Mouse (Mus musculus): ENCODE results near the gene Msantd2. TPM values are rescaled to one million over a fixed set of nuclear protein-coding genes. Genes with fewer than 3 reads are reported as not detected.

Gene Msantd2
- polyA plus RNA-seq, 1 experiment from 2014 or later: 26.9 TPM

- Histone ChIP-seq H3K4me1 (peaks cover 28% of the 10 kb centered on the region), H3K9me3 (no peaks in the 10 kb centered on the region), H3K36me3 (no peaks in the 10 kb centered on the region), H3K4me3 (peak overlapping the region; percentile 39), H3K27me3 (peaks cover 17% of the 10 kb centered on the region), H3K9ac (peak overlapping the region; percentile 27; the same call in 1 of the 2 replicates), H3K27ac (peak overlapping the region; percentile 59), H3K4me2 (peak overlapping the region; percentile 71)
- WGBS: 2% methylated on average over 29 of the region's 29 CpGs
- ATAC-seq (ENCODE audit: borderline replicate concordance, extremely low read depth, low FRiP score, low TSS enrichment): peak; percentile 63
These were observed 55.5 kb downstream of the Msantd2 start for GRCm38 (mm10) chr9:37544447-37545165.

DNA sequence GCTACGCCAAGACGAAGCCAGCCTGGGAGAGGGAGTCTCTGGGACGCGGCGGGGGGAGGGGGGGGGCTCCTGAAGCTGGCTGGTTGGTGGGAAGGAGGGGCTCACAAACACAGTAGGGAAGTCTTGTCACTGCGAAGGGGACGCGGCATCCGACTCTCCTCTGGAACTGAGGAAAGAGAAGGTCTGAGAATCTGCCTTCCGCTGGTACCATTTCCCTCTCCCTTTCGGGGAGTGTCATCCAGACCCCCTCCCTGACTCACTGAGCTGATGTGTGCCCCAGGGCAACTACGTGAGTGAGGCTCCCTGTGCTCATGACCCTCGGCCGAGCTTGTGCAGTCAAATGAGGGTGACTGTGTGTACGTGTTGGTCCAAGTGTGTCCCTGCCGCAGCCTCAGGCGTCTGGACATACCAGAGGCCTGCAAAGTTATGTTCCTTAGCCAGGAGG, 56.1 kb downstream of the Msantd2 start:
- ATAC-seq (ENCODE audit: borderline replicate concordance, extremely low read depth, low FRiP score, low TSS enrichment): peak; percentile 15; the same call in 1 of the 2 replicates
- H3K4me3 ChIP-seq: peak overlapping the region; percentile 39

GRCm38 (mm10) chr9:37545847-37546452, 56.8 kb downstream of the Msantd2 start:
- Histone ChIP-seq H3K27me3 (peaks cover 29% of the 10 kb centered on the region), H3K36me3 (no peaks in the 10 kb centered on the region), H3K9me3 (no peaks in the 10 kb centered on the region), H3K27ac (no peak overlapping the region), H3K4me1 (peaks cover 24% of the 10 kb centered on the region), H3K4me2 (0 out of 2 replicates have a peak overlapping the region, but pooled peaks have one; percentile 17), H3K9ac (no peak overlapping the region), H3K4me3 (no peak overlapping the region)
- ATAC-seq (ENCODE audit: borderline replicate concordance, extremely low read depth, low FRiP score, low TSS enrichment): no peak
- WGBS: 19% methylated on average over 27 of the region's 27 CpGs

More for the DNA sequence above, 56.1 kb downstream of the Msantd2 start:
- Histone ChIP-seq H3K27ac (no peak overlapping the region), H3K9ac (peak overlapping the region; percentile 27; the same call in 1 of the 2 replicates), H3K36me3 (no peaks in the 10 kb centered on the region), H3K27me3 (peaks cover 21% of the 10 kb centered on the region), H3K4me2 (peak overlapping the region; percentile 71), H3K4me1 (peaks cover 24% of the 10 kb centered on the region), H3K9me3 (no peaks in the 10 kb centered on the region)
- 14% methylated on average over 17 of the region's 17 CpGs for WGBS

DNA sequence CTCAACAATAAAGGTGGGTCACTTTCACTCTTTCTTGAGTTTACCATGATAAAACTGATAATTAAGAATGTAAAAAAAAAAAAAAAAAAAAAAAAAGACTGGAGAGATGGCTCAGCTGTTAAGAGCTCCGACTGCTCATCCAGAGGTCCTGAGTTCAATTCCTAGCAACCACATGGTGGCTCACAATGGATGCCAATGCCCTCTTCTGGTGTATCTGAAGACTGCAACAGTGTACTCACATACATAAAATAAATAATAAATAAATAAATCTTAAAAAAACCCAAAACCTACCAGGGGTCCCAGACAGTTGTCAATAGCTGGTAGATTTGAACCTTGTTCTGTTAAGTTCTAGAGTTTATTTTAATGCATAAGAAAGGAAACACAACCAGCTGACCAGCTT, 57.8 kb downstream of the Msantd2 start:
- H3K27ac ChIP-seq: no peak overlapping the region
- ATAC-seq (ENCODE audit: borderline replicate concordance, extremely low read depth, low FRiP score, low TSS enrichment): no peak
- H3K4me1 ChIP-seq: peaks cover 31% of the 10 kb centered on the region
- H3K36me3 ChIP-seq: no peaks in the 10 kb centered on the region
- H3K9ac ChIP-seq: no peak overlapping the region
- peaks cover 37% of the 10 kb centered on the region for H3K27me3 ChIP-seq
- no peak overlapping the region for H3K4me2 ChIP-seq
- 75% methylated on average over 1 of the region's 1 CpGs for WGBS
- H3K9me3 ChIP-seq: no peaks in the 10 kb centered on the region
- no peak overlapping the region for H3K4me3 ChIP-seq

DNA sequence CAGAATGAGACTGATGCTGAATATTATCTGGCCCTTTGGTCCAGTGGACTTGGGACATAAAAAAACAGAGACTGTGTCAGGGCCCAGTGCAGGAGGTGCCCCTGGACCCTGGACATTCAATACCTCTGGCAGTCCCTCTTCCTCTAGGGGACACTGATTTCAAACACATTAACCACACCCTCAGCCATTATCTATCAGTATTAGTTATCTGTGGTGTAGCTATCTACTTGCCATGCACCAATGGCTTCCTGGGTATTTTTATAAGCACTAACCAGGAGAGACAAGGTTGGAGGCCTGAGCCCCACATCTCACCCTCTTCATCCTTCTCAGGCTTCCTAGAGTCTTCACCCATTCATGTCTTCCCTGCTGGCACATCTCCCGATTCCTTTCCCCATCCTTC, 61.3 kb downstream of the Msantd2 start:
- H3K9ac ChIP-seq: no peak overlapping the region
- no peaks in the 10 kb centered on the region for H3K9me3 ChIP-seq
- H3K4me2 ChIP-seq: no peak overlapping the region
- peaks cover 24% of the 10 kb centered on the region for H3K4me1 ChIP-seq
- 72% methylated on average over 1 of the region's 1 CpGs for WGBS
- H3K4me3 ChIP-seq: no peak overlapping the region
- H3K27ac ChIP-seq: no peak overlapping the region
- no peaks in the 10 kb centered on the region for H3K36me3 ChIP-seq
- H3K27me3 ChIP-seq: peaks cover 43% of the 10 kb centered on the region
- no peak for ATAC-seq (ENCODE audit: borderline replicate concordance, extremely low read depth, low FRiP score, low TSS enrichment)

- ATAC-seq (ENCODE audit: borderline replicate concordance, extremely low read depth, low FRiP score, low TSS enrichment): peak; percentile 19; the same call in 1 of the 2 replicates
- peak overlapping the region; percentile 83 for H3K4me2 ChIP-seq
- peak overlapping the region; percentile 37; the same call in 1 of the 2 replicates for H3K9ac ChIP-seq
- 2% methylated on average over 23 of the region's 23 CpGs for WGBS
- H3K36me3 ChIP-seq: no peaks in the 10 kb centered on the region
- peak overlapping the region; percentile 47 for H3K4me3 ChIP-seq
- H3K9me3 ChIP-seq: no peaks in the 10 kb centered on the region
- H3K4me1 ChIP-seq: peaks cover 18% of the 10 kb centered on the region
- no peak overlapping the region for H3K27ac ChIP-seq
- peaks cover 31% of the 10 kb centered on the region for H3K27me3 ChIP-seq
These were observed 62.8 kb downstream of the Msantd2 start for GRCm38 (mm10) chr9:37551751-37552531.

DNA sequence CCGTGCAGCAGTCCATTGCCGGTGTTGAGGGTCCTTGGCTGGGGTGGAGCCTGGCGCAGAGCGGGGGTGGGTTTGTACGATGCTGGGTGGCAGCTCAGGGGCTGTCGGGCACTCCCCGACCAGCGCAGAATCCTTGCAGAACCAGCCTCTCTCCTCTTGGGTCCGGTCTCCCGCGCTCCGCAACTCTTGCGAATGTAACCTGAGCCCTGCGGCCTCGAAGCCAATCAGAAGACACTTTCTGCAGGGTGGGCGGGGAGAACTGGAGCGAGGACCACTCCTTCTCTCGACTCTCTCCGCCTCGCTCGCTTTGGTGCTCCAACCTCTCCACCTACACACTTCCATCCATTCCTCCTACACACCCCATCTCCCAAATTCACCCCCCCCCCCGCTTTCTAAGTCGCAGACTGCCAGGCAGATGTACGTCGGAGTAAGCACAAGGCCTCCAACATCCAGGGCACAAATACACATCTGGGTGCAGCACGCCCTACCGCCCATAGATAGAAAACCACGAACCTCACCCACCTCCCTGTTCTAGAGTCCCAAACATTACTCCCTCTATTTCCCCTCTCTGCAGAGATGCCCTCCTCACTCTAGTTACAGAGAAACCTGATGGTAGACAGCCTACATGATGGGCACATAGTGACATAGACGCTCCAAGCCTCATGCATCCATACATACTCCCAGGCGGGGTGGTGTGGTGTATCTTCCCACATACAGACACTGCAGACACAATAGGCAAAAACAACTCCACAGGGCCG, 63.6 kb downstream of the Msantd2 start, which contains the start of gene Nrgn:
TSS of gene Nrgn (minus strand) at position 369 of the 758 bp plus-strand sequence.
- H3K9ac ChIP-seq: peak within 1 kb of the TSS; percentile 37; the same call in 1 of the 2 replicates
- H3K9me3 ChIP-seq: no peaks in the 10 kb centered on the region
- 4% methylated on average over 31 of the region's 31 CpGs for WGBS
- H3K36me3 ChIP-seq: no peaks in the 10 kb centered on the region
- peaks cover 31% of the 10 kb centered on the region for H3K27me3 ChIP-seq
- peak within 1 kb of the TSS; percentile 83 for H3K4me2 ChIP-seq
- peak; percentile 93 for ATAC-seq (ENCODE audit: borderline replicate concordance, extremely low read depth, low FRiP score, low TSS enrichment)
- no peak within 1 kb of the TSS for H3K27ac ChIP-seq
- H3K4me3 ChIP-seq: peak within 1 kb of the TSS; percentile 47
- peaks cover 18% of the 10 kb centered on the region for H3K4me1 ChIP-seq

GRCm38 (mm10) chr9:37554279-37554678, 65.2 kb downstream of the Msantd2 start:
- H3K9me3 ChIP-seq: no peaks in the 10 kb centered on the region
- ATAC-seq (ENCODE audit: borderline replicate concordance, extremely low read depth, low FRiP score, low TSS enrichment): no peak
- no peak overlapping the region for H3K27ac ChIP-seq
- H3K9ac ChIP-seq: no peak overlapping the region
- H3K36me3 ChIP-seq: no peaks in the 10 kb centered on the region
- no peak overlapping the region for H3K4me3 ChIP-seq
- peaks cover 31% of the 10 kb centered on the region for H3K27me3 ChIP-seq
- no peak overlapping the region for H3K4me2 ChIP-seq
- peaks cover 18% of the 10 kb centered on the region for H3K4me1 ChIP-seq
- 83% methylated on average over 1 of the region's 1 CpGs for WGBS

DNA sequence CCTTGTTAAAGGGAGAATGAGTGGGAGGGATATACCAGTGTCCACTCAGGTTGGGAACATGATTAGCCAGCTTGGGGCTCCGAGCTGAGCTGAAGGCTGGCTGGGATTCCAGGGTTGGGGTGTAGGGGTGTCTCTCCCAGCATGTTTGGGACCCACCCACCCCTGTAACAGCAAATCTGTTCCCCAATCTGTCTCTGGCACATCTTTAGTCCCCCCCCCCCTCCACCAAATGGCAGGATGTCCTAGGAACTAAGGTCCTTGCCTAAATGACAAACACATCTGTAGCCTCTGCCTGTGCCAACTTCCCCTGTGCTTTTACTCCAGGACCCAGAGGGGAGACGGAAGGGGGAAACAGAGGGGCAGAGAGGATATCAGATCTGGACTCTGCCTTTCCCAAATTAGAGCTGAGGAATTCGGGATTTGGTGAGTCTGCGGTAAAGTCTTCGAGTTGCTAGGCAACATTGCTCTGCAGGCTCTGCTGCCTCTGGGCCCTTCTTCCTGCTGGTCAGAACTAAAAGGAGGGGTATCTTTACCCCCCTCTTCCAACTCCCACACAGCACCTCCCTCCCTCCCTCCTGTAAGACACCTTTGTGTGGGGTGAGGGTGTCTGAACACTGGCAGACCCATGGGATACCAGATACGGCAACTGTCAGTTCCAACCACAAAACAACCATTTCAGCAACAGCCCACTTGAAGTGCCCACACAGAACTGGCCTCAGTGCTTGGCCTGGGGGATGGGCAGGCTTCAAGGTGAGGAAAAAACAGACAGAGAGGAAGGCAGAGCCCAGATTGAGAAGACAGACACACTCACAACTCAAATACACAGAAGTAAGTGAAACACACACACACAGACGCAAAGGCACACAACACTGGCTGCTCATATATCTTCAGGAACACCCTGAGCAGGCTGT, 66.0 kb downstream of the Msantd2 start, which contains the start of gene Siae:
TSS of gene Siae (plus strand) at position 861 of the 911 bp plus-strand sequence.
- Histone ChIP-seq H3K4me3 (no peak within 1 kb of the TSS), H3K36me3 (no peaks in the 10 kb centered on the region), H3K4me1 (peaks cover 18% of the 10 kb centered on the region), H3K27ac (no peak within 1 kb of the TSS), H3K4me2 (no peak within 1 kb of the TSS), H3K27me3 (peaks cover 27% of the 10 kb centered on the region), H3K9me3 (no peaks in the 10 kb centered on the region), H3K9ac (no peak within 1 kb of the TSS)
- ATAC-seq (ENCODE audit: borderline replicate concordance, extremely low read depth, low FRiP score, low TSS enrichment): no peak
- 23% methylated on average over 7 of the region's 7 CpGs for WGBS

DNA sequence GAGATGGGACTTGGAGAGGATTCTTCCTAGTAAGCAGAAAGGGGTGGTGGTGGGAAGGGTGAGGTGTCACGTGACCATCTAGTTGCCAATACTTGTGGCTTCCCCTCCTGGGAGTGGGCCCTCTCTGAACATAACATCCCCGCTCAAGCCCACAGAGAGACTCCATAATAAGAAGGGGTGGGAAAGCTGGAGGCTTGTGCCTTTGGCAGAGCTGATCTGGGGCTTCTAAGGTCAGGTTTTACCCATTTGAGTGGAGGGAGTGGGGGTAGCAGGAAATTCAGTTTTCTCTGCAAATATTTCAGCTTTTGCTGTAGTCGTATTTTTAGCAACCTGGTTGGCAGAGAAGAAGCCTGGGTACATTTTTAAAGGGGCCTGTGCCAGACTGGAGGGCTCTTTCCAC, 67.2 kb downstream of the Msantd2 start:
- no peaks in the 10 kb centered on the region for H3K9me3 ChIP-seq
- no peak overlapping the region for H3K9ac ChIP-seq
- H3K27ac ChIP-seq: no peak overlapping the region
- no peak overlapping the region for H3K4me2 ChIP-seq
- H3K36me3 ChIP-seq: no peaks in the 10 kb centered on the region
- H3K4me1 ChIP-seq: peaks cover 16% of the 10 kb centered on the region
- no peak for ATAC-seq (ENCODE audit: borderline replicate concordance, extremely low read depth, low FRiP score, low TSS enrichment)
- no peak overlapping the region for H3K4me3 ChIP-seq
- 69% methylated on average over 3 of the region's 3 CpGs for WGBS
- H3K27me3 ChIP-seq: peaks cover 15% of the 10 kb centered on the region; the same call in 1 of the 2 replicates
